Mouse (Mus musculus) mesoderm, embryonic 11.5 days (tissue): ENCODE data around the gene Arhgap4.
A peak's percentile ranks its signal among the peaks of the same experiment; 100 is the strongest.

Experiments used
- DNase-seq: peaks from one replicate; pipeline ENCODE4 v3.0.0-alpha.2; 2012; ENCODE audit warnings: low read depth, low spot score

Gene Arhgap4

DNA sequence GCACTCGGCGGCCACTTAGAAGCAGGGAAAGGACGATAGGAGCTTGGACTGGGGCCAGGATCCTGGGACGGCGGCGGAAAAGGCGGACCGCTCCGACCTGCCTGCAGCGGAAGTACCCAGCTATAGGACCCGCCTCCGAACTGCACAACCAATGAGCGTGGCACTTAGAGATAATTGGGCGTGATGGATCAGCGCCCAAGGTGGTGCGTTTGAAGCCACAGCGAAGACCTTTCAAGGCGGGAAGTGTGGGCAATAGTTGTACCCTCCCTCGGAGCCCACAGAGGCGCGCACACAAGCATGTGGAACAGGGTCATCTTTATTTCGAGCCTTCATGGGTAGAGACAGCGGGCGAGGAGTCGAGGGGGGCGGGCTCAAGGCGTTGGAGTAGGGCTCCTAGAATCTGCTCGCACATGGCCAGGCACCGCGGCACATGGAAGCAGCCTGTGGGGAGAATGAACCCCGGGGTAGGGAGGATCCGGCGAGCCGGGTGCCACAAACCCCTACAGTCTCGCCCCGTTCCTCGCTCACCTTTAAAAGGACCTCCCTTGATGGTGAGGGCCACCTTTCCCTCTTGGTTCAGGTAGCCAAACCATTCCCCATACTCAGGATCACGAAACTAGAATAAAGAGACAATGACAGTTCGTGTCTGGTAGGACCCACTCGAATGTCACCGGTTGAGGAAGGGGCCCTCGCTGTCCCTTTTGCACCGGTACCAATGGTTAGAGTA lies at the start of gene Arhgap4, which contains the start of gene Naa10:
Gene Arhgap4 (minus strand): TSS at position 48 of the 727 bp plus-strand sequence.
Gene Naa10 (minus strand): TSS at position 122 of the 727 bp plus-strand sequence.
- peak; percentile 88 for DNase-seq

DNA sequence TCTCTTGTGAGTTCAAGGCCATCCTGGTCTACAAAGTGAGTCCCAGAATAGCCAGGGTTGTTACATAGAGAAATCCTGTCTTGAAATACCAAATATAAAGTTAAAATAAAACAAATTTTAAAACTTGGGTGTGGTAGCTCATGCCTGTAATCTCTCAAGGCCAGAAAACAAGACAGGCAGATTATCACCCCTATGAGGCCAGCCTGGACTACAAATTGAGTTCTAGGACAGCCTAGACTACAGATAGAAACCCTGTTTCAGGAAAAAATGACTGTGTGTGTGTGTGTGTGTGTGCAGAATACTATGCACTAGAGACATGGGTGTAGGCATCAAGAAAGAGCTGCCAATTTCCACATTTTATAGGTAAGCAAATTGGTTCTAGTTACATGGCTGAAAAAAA lies 49.1 kb upstream of the Arhgap4 start:
- DNase-seq, result no peak

GRCm38 (mm10) chrX:73969729-73970128 lies 48.1 kb upstream of the Arhgap4 start:
- DNase-seq, result no peak

GRCm38 (mm10) chrX:73969167-73969566 lies 47.5 kb upstream of the Arhgap4 start:
- DNase-seq, result no peak

GRCm38 (mm10) chrX:73967177-73968075 lies 45.8 kb upstream of the Arhgap4 start:
- peak; percentile 93 for DNase-seq

DNA sequence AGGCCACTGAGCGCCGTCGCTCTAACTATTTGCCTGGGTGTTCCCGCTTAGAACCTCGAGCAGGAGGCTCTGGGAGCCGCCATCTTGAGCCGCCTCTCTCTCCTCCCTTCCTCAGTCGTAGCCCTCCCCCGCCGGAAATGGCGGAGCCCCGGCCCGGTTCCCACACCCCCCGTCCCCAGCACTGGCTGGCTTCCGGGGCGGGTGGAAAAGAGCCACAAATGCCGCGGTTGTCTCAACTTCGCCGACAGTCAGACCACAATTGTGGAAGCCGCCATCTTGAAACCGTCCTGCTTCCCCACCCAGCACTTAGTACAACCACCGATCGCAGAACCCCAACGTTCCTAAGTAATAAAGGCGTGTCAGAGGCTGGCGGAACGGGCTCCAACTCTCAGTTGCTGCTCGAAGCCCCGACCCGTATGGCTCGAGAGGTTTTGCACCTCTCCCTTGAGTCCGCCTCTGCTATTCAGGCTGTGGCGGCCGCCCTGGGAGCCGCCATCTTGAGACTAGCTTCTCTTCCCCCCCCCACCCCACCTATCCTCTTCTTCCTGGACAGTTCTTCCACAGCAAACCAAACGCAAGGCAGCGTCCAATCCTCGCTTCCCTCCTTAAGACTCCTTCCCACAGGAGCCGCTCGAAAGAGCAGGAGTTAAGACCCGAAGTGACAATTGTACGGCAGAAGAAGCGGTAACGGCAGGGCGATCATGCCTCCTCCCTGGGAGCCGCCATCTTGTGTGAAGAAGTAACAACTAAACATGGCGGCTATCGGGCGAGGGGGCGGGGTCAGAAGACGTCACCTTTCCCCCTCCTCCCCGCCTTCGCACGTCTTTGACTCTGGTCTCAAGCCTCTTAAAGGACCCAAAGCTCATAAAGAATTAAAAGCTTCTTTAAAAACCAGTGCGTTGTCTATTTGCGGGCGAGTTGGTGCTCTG lies 44.8 kb upstream of the Arhgap4 start, which contains the start of gene Hcfc1:
Gene Hcfc1 (minus strand): TSS at position 110 of the 929 bp plus-strand sequence.
- peak; percentile 85 for DNase-seq

DNA sequence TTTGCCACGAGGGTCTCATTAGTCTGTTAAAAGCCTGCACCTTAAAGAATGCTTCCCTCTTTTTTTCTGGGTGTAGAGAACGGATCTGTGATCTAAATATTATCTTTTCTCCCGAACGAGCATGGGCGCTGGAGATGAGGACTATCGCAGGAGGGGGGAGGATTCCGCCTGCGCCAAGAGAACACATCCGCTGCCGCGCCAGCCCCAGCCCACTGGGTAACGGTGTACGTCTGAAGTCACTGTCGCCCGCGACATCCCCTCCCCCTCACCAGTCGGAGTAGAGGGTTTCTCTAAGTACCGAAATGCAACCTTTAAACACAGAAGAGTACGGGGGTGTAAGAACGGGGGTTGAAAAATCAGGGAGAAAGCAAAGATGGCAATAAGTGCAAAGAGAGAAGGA lies 43.6 kb upstream of the Arhgap4 start:
- peak; percentile 20 for DNase-seq

GRCm38 (mm10) chrX:73964363-73964762 lies 42.7 kb upstream of the Arhgap4 start:
- DNase-seq, result no peak

DNA sequence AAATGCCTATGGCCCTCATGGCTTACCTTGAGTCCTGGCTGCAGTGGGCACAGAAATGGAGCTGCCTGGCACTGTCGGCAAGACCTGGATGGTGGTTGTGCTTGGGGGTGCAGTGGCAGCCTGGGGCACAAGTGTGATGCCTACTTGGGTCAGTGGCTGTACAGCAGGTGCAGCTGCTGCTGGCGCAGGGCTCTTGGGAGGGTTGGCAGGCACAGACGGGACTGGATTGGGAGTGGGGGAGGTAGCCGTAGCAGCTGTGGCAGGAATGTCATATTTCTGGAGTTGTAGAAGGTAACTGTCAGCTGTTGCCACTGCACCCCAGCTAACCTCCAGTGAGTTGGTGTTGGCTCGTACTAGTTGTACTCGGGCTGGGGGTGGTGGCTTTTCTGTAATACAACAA lies 33.3 kb upstream of the Arhgap4 start:
- no peak for DNase-seq

DNA sequence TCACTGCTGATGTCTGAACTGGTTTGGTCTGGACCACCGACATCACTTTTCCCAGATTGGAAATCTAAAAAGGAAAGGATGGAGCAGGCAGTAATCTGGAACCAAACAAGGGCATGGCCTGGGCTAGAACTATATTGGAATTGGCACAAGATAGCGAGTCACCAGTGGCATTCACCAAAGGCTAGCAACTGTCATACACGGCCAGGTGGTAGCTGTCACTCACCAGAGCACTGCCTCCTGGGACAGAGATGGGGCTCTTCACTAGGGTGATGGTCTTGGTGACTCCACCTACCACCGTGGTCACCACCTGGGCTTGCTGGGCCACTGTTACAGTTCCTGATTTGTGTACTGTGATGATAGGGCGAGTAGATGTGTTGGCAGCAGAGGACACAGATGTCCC lies 30.9 kb upstream of the Arhgap4 start:
- no peak for DNase-seq

DNA sequence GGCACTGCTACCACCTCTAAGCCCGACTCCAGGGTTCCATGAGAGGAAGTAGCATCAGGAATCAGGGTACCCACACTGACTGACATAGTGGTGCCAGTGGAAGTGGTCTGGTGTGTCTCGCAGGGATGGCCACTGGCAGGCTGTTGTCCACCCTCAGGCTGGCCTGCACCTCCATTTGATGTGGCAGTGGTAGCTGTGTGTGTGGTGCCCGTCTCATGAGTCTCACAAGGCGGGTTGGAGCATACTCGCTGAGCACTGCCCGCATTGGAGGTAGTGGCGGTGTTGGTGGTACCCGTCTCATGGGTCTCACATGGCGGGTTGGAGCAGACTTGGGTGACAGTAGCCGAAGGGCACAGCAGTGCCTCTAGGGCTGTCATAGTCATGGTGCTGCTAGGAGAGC lies 27.7 kb upstream of the Arhgap4 start:
- DNase-seq, result no peak

DNA sequence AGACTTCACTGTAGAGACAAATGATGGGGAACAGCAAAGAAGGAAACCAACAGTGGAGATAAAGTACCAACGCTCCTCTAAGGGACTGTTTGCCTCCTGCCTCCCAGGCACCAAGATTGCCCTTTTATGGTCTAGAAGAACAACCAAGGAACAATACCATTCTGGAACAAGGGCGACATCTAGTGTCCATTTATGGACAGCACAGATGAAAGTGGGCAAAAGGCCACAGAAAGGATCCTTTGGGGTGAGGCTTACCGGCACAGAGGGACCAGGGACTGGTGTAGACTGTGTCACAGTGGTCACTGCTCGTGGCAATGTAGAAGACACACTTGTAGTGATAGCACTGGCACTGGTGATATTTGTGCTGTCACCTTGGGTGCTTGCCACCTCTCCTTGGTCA lies 27.0 kb upstream of the Arhgap4 start:
- DNase-seq, result peak; percentile 72

- no peak for DNase-seq
Observed at GRCm38 (mm10) chrX:73946896-73947295, 25.2 kb upstream of the Arhgap4 start.

- no peak for DNase-seq
Observed at GRCm38 (mm10) chrX:73942294-73942693, 20.6 kb upstream of the Arhgap4 start.

GRCm38 (mm10) chrX:73941860-73942259 lies 20.2 kb upstream of the Arhgap4 start:
- no peak for DNase-seq

DNA sequence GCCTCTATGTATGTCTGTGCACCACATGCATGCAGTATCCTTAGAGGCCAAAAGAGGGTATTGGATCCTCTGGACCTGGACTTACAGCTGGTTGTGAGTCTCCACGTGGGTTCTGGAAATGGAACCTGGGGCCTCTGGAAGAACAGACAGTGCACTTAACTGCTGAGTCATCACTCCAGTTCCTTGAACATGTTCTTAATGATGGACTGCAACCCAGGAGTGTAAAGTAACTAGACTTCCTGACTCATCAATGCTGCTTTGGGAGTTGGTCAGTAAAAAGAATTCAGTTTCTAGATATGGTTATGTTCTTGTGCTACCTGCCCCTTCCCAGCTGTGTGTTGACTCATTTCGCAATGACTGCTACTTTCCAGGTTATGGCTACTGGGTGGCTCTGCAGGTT lies 10.2 kb upstream of the Arhgap4 start:
- DNase-seq, result no peak

DNA sequence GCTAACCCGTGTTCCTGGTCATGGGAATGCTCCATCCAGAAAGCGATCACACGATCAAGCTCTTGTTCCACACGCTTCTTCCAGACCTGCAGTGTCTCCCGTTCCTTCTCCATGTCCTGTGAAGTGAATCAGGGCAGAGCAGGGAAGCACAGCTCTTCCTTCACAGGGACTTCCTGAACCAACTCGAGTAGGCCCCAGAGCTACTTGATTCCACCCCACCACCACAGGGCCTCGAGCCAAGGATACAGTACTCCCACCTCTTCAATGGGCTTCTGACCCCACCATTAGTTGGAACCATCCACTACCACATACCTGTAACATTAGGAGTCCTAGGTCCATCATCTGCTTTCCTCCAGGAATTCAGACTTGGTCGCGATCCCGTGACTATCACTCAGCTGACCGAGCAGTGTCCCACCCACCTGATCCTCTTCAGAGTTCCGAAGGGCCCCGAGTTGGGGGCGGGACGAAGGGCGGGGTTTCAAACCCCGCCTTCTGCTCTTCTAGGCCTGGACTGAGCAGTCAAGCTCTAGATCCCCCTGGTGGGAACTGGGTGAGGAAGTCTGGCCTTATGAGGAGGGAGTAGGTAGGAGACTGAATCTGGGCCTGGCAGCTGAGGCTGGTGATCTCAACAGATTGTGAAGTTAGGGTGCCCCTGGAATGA lies 8.9 kb upstream of the Arhgap4 start, which contains the start of gene Renbp:
Gene Renbp (minus strand): TSS at position 449 of the 661 bp plus-strand sequence.
- DNase-seq, result peak; percentile 77

- DNase-seq, result no peak
Observed at GRCm38 (mm10) chrX:73922550-73922882, 846 bp upstream of the Arhgap4 start.

GRCm38 (mm10) chrX:73921285-73921822 lies 316 bp downstream of the Arhgap4 start:
- DNase-seq, result no peak

GRCm38 (mm10) chrX:73918631-73919030 lies 3.0 kb downstream of the Arhgap4 start:
- DNase-seq, result no peak

- DNase-seq, result no peak
Observed at GRCm38 (mm10) chrX:73916945-73917344, 4.7 kb downstream of the Arhgap4 start.
